Mouse (Mus musculus) frontal cortex, adult 2 months (tissue): ENCODE measurements around the gene D630003M21Rik. TPM values are rescaled to one million over a fixed set of nuclear protein-coding genes. Genes with fewer than 3 reads are reported as not detected.

Experiments used
- DNase-seq, 2 experiments: peaks; one replicate each; pipeline ENCODE4 v3.0.0; 2022; ENCODE audit warnings: low spot score in 1 of 2; ENCODE audit errors: extremely low spot score in 1 of 2
- polyA plus RNA-seq: library from polyadenylated mRNA; depleted of rRNA; stranded (reverse); fragments of >200 nt; gene quantifications from 2 replicates; pipeline ENCODE4 v1.2.3, GENCODE M21; 2012

Gene D630003M21Rik
- polyA plus RNA-seq, 1 experiment, result 4.5 TPM

DNA sequence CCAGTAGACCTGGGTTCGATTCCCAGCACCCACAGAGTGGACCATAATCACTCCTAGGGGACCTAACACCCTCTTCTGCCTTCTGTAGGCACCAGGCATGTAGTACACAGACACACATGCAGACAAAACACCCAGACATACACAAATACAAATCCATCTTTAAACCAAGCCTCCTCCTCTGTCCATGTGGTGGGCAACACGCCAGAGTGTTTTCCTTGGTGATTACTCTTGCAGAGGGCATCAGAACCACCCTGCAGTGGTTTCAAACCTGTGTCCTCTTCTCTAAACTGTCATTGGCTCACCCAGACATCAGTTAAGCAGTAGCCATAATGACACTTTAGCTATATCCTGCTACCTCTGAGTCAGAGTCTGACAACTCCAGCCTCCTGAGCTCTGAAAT is 58.6 kb downstream of the D630003M21Rik start:
- DNase-seq, result no peak

DNA sequence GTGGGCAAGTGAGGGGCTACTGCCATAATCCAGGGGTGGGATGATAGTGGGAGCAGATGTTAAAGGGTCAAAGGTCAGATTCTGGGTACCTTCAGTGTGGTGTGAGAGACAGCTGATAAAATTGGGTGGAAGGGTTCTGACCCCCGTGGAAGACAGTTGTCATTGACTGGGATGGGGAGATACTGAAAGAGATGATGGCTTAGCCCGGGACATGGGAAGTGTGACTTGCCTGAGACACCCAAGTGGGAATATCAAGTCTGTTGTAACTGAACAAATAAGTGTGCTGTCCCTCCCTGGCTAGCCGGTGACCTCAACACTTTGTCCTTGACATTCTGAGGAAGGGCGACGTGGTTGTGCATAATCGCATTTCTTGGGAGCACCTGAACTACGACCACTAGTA is 59.3 kb downstream of the D630003M21Rik start:
- no peak for DNase-seq

DNA sequence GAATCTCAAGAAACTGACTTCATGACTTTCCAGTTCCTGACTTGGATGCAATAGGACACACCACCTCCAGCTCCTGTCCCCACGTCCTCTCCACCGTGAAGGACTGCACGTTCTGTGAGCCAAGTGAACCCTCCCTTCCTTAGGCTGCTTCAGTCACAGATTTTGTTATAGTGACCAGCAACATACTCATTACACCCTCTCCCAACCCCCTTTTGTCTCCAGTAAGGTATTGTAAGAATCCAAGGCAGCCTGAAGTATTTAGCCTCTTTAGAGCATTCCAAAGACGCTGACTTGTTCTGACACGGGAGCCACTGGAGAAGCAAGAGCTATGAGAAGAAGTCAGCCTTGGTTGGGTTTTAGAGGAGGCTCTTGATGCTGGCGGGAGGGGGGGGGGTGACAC is 59.7 kb downstream of the D630003M21Rik start:
- DNase-seq, result no peak

- no peak for DNase-seq
Measured at GRCm38 (mm10) chr2:158168741-158169211, 60.2 kb downstream of the D630003M21Rik start.

DNA sequence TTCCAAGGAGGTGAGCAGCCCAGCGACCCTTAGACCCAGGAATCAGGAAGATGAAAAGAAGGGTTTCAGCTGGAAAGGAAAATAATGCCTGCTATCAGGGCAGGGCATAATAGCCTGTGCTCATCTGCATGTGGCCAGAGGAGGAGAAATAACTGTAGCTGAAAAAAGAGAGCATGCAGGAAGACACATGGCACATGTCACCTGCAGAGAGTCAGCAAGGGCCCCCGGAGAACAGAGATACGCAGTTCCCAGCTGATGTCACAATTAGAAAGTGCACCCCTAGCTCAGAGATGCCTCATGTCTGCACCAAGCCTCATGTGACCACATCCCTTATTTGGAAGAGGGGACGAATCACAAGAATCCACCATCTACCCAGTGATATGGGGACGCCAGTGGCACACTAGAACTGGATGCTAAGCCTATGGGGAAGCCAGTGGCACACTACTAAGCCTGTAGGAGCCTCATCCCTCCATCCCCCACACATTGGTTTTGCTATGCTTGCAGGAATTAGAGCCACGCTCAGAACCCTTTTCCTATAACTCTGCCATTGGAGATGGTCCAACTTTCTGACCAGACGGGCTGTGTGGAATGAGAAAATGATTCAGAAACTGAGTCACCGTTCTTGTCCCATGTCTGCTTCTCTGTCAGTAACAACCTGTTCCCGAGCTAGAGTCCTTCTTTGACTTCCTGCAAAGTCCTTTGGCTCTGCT is 61.4 kb downstream of the D630003M21Rik start:
- peak in 1 of 2 experiments; percentile 28 for DNase-seq

GRCm38 (mm10) chr2:158166628-158167027 is 62.4 kb downstream of the D630003M21Rik start:
- no peak for DNase-seq

- DNase-seq, result no peak
Measured at GRCm38 (mm10) chr2:158165776-158166175, 63.2 kb downstream of the D630003M21Rik start.

DNA sequence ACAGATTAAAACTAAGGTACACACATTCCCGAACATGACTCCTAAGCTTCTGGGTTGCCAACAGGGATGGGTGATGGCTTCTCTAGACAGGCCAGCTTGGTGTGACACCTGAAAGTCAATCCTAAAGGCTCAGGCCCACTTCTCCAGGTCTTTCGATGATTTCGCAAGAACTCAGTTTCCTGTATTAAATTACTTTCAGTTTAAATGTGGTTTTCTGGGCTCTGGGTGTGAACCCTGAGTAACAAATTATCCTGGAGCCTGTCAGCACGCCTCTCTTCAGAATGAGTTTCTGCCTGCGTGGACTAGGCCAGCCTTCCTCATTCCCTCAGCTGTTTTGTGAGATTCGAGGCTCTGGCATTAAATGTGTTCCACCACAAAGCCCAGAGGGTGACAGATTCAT is 66.0 kb downstream of the D630003M21Rik start:
- DNase-seq, result no peak

DNA sequence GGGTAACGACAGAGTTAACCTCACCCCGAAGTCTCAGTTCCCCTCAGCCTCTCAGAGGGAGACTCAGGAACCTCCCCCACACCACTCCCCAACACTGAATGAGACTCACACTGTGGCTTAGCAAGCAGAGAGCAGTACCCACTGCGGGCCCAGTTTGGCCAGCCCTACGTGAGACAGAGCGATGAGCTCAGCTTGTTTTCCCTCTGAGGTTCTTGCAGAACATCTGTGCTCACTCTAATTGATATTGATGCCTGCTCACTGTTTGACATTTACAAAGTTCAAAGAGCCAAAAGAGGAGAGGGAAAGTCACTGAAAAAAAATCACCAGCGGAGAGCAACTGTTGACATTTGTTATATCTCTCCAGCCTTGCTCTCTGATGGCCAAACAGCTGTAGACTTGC is 67.3 kb downstream of the D630003M21Rik start:
- DNase-seq, result no peak

GRCm38 (mm10) chr2:158159376-158160235 is 69.4 kb downstream of the D630003M21Rik start:
- DNase-seq, result no peak

- DNase-seq, result no peak
Measured at GRCm38 (mm10) chr2:158157654-158158053, 71.4 kb downstream of the D630003M21Rik start.

DNA sequence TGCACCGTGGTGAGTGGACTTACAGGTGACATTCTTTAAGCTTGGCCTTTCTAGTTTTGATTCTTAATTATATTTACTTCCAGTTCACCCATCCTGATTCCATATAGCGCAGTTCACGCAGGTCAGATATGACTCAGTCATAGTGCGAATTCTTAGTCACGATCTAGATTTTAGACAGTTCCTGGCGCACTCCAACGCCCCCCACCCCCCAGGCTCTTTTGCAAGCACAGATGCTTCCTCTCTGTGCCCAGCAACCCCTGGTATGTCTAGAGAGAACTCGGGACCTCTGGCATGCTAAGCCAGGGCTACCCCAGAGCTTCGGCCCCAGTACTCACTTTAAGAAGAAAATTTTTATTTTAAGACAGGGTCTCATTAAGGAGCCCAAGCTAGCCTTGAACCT is 72.5 kb downstream of the D630003M21Rik start:
- no peak for DNase-seq

DNA sequence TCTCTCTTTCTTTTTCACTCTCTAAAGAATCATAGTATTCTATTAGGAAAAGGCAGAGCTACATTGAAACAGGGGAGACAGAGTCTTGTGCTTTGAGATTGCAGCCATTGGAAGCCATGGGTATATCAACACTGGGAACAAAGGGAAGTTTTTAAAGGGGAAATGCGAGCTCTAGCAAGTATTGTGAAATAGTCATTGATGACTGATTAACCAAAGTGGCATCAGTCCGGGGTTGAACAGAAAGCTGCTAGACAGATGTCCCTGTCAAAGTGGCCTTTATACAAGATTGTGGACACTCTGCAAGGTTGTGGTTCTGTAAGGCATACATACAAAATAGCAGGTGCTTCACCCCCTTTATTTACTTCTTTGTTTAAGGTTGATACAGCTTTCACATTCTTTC is 73.4 kb downstream of the D630003M21Rik start:
- DNase-seq, result no peak

GRCm38 (mm10) chr2:158155101-158155500 is 73.9 kb downstream of the D630003M21Rik start:
- DNase-seq, result no peak

DNA sequence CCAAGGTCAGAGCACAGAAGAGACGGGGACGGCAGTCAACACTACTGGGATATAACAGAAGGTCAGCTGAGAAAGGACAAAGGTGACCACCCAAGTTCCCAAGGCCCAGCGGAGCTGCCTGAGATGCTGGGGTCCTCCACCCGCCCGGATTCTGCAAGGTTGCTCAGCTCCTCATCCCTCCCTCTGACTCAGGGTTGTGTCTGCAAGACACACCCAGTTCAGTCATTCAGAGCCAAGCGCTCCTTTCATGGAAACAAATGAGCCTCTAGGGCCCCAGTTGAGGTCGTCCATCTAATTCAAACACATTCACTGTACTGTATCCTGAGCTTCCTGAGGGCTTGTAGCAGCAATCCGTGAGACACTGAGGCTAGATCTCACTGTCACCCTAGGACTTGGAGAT is 74.4 kb downstream of the D630003M21Rik start:
- no peak for DNase-seq

DNA sequence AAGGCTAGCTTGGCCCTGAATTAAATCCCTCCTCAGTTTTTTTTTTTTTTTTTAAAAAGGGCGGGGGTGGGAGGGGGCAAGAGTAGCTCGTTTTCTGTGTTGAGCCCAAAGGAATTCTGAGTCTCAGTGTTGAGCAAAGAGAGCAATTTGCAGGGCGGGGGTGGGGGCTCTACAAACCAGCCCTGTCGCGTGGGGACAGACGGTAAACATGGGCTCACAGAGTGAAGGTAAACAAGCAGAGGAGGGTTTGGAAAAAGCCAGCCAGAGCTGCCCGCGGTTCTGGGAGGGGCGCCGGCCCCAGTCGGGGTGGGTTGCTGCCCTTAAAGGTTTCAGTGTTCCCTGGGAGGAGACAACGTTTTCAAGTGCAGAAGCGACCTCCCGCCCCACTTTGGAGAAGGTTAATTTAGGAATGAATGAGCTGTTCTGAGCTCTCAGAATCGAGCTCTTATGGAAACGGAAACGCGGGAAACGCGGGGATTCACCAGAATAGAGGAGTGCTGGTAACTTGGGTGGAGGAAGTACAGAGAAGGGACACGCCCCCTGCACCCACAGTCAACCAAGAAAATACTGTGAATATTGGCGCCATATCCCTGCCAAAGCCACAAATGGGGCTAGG is 75.2 kb downstream of the D630003M21Rik start:
- no peak for DNase-seq

GRCm38 (mm10) chr2:158152685-158153309 is 76.2 kb downstream of the D630003M21Rik start:
- no peak for DNase-seq

DNA sequence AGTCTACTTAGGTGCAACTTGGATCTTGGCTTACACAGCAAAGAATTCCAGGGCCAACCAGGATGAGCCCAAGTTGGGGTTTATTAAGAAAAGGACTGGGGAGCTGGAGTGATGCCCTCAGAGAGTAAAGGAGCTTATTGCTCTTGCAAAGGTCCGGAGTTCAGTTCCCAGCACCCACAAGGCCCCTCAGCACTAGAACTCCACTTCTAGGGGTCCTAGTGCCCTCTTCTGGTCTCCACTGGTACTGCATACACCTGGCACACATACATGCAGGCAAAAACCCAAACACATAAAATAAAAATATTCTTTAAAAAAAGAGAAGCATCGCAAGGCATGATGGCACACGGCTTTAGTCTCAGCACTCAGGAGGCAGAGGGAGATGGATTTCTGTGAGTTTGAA is 77.9 kb downstream of the D630003M21Rik start:
- DNase-seq, result no peak

DNA sequence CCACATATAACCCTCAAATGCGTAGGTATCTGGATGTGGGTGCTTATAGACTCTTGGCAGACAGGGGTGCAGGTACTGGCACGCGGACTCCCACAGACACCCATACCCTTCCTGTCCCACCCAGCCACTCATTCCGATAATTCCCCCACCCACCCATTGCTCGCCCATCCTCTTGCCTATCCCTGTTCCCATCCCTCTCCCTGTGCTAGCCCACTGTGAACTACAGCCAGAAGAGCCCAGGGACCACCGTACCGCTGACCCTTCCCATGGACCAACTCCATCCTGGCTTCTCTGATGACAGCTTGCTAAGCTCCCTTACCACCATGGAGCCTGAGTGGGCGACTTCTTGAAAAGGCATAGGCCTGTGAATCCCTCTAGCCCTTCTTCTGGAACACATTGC is 82.1 kb downstream of the D630003M21Rik start:
- no peak for DNase-seq

DNA sequence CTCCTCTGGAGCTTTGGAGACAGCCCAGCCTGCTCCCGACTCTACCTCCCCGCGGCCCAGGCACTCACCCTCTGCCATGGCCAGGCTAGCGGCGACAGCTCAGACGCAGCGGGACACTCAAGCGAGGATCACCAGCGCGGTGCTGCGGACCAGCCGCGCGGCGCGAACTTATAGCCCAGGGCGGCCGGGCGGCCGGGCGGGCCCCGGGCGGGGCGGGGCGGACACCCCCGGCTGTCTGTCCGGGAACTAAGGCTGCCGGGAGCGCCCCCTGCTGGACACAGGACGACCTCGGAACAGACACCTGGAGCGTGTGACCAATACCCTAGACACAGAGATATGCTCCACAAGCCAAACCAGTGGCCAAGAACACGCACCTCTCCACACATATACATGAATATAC is 82.8 kb downstream of the D630003M21Rik start, which contains the start of gene Tgm2:
TSS of gene Tgm2 (minus strand) at position 214 of the 400 bp plus-strand sequence.
- peak; percentile 33 to 82 for DNase-seq
